Mouse (Mus musculus) MEL (cell line): Measurements from ENCODE around the gene Prkce. TPM values are rescaled to one million over a fixed set of nuclear protein-coding genes. Genes with fewer than 3 reads are reported as not detected.

Experiments used
- DNase-seq: peaks from one replicate; pipeline ENCODE4 v3.0.0; 2011; ENCODE audit warnings: low read depth, low spot score
- H3K27ac ChIP-seq: 2 replicates; pipeline ENCODE4 v1.5.1; 2012; ENCODE audit warnings: low read depth, mild to moderate bottlenecking, control low read depth, low read length, moderate library complexity; ENCODE audit not compliant: control insufficient read depth
- H3K27me3 ChIP-seq, 2 experiments: fragments of 150-350 bp in 1 of 2; sonication (generic) in 1 of 2; 2 replicates each; pipeline ENCODE4 v1.6.1; 2012; ENCODE audit warnings: low read length in 2 of 2, mild to moderate bottlenecking in 2 of 2, improper control_type of control experiment in 1 of 2, moderate library complexity in 1 of 2; ENCODE audit not compliant: insufficient read depth in 2 of 2, control insufficient read depth in 1 of 2
- H3K36me3 ChIP-seq, 2 experiments: 2 replicates each; pipeline ENCODE4 v1.6.1; 2012 to 2014; ENCODE audit warnings: low read length in 2 of 2, improper control_type of control experiment in 1 of 2, inconsistent platforms in 1 of 2, mild to moderate bottlenecking in 1 of 2; ENCODE audit not compliant: insufficient read depth in 2 of 2, control insufficient read depth in 1 of 2
- H3K4me1 ChIP-seq, 2 experiments: fragments of 150-350 bp in 1 of 2; sonication (generic) in 1 of 2; 2 replicates each; pipeline ENCODE4 v1.6.1; 2012; ENCODE audit warnings: low read length in 2 of 2, improper control_type of control experiment in 1 of 2, mild to moderate bottlenecking in 1 of 2; ENCODE audit not compliant: insufficient read depth in 2 of 2, control insufficient read depth in 1 of 2
- H3K4me3 ChIP-seq, 2 experiments: fragments of 150-350 bp in 1 of 2; sonication (generic) in 1 of 2; 2 replicates each; pipeline ENCODE4 v1.5.1; 2012; ENCODE audit warnings: low read depth in 2 of 2, low read length in 2 of 2, mild to moderate bottlenecking in 2 of 2, moderate library complexity in 2 of 2, control low read depth in 1 of 2, improper control_type of control experiment in 1 of 2; ENCODE audit not compliant: control insufficient read depth in 1 of 2, insufficient read depth in 1 of 2
- H3K79me2 ChIP-seq: 2 replicates; pipeline ENCODE4 v1.6.1; 2012; ENCODE audit warnings: mild to moderate bottlenecking, low read length, moderate library complexity; ENCODE audit not compliant: control insufficient read depth, poor library complexity, insufficient read depth
- H3K9ac ChIP-seq: 2 replicates; pipeline ENCODE4 v1.6.1; 2012; ENCODE audit warnings: low read depth, mild to moderate bottlenecking, control low read depth, low read length, moderate library complexity; ENCODE audit not compliant: control insufficient read depth, poor library complexity, severe bottlenecking
- H3K9me3 ChIP-seq: fragments of 150-350 bp; sonication (generic); replicated peaks from 2 replicates; pipeline ENCODE4 v1.6.1; 2012; ENCODE audit warnings: mild to moderate bottlenecking, low read length, improper control_type of control experiment, moderate library complexity; ENCODE audit not compliant: insufficient read depth
- CHD1 ChIP-seq: IDR thresholded peaks from 2 replicates; pipeline ENCODE4 v1.6.1; 2012; ENCODE audit warnings: low read depth, mild to moderate bottlenecking, inconsistent platforms, low read length, improper control_type of control experiment
- E2F4 ChIP-seq: IDR thresholded peaks from 2 replicates; pipeline ENCODE4 v1.6.1; 2011; ENCODE audit warnings: low read depth, low read length, improper control_type of control experiment, borderline replicate concordance
- ELF1 ChIP-seq: IDR thresholded peaks from 2 replicates; pipeline ENCODE4 v1.6.1; 2014; ENCODE audit warnings: low read depth, mild to moderate bottlenecking, inconsistent platforms, low read length, improper control_type of control experiment, moderate library complexity
- GABPA ChIP-seq: IDR thresholded peaks from 2 replicates; pipeline ENCODE4 v1.6.1; 2012; ENCODE audit warnings: low read depth, mild to moderate bottlenecking, inconsistent platforms, low read length, improper control_type of control experiment, moderate library complexity
- JUND ChIP-seq: IDR thresholded peaks from 2 replicates; pipeline ENCODE4 v1.6.1; 2011; ENCODE audit warnings: low read depth, mild to moderate bottlenecking, improper control_type of control experiment, low read length
- KAT2A ChIP-seq: conservative IDR thresholded peaks from 2 replicates; pipeline ENCODE4 v1.6.1; 2012; ENCODE audit warnings: low read depth, low read length, improper control_type of control experiment, inconsistent platforms
- MAZ ChIP-seq: IDR thresholded peaks from 2 replicates; pipeline ENCODE4 v1.6.1; 2012; ENCODE audit warnings: low read depth, mild to moderate bottlenecking, inconsistent platforms, low read length, improper control_type of control experiment
- NELFE ChIP-seq: IDR thresholded peaks from 2 replicates; pipeline ENCODE4 v1.6.1; 2011; ENCODE audit warnings: low read depth, low read length, improper control_type of control experiment
- POLR2A ChIP-seq, 2 experiments: IDR thresholded peaks; 2 replicates each; pipeline ENCODE4 v1.6.1; 2011 to 2012; ENCODE audit warnings: low read length in 2 of 2, mild to moderate bottlenecking in 2 of 2, control low read depth in 1 of 2, improper control_type of control experiment in 1 of 2, low read depth in 1 of 2, moderate library complexity in 1 of 2; ENCODE audit not compliant: control insufficient read depth in 1 of 2, insufficient read depth in 1 of 2, poor library complexity in 1 of 2
- POLR2AphosphoS5 ChIP-seq: IDR thresholded peaks from 2 replicates; pipeline ENCODE4 v1.6.1; 2012; ENCODE audit warnings: low read depth, borderline replicate concordance, mild to moderate bottlenecking, inconsistent platforms, low read length, moderate library complexity, mixed read lengths
- RCOR1 ChIP-seq: IDR thresholded peaks from 2 replicates; pipeline ENCODE4 v1.6.1; 2012; ENCODE audit warnings: low read depth, mild to moderate bottlenecking, inconsistent platforms, low read length, improper control_type of control experiment
- USF1 ChIP-seq: IDR thresholded peaks from 2 replicates; pipeline ENCODE4 v1.6.1; 2014; ENCODE audit warnings: low read depth, mild to moderate bottlenecking, inconsistent platforms, low read length, improper control_type of control experiment, moderate library complexity
- ZC3H11A ChIP-seq: IDR thresholded peaks from 2 replicates; pipeline ENCODE4 v1.6.1; 2012; ENCODE audit warnings: low read depth, mild to moderate bottlenecking, inconsistent platforms, low read length, improper control_type of control experiment
- ZNF384 ChIP-seq: IDR thresholded peaks from 2 replicates; pipeline ENCODE4 v1.6.1; 2012; ENCODE audit warnings: low read depth, mild to moderate bottlenecking, inconsistent platforms, low read length, improper control_type of control experiment
- polyA plus RNA-seq, 2 experiments: library from polyadenylated mRNA; stranded (reverse) in 1 of 2; unstranded in 1 of 2; fragments of >175 nt in 1 of 2; fragments of >200 nt in 1 of 2; gene quantifications; 2 replicates each; pipeline versions ENCODE4 v1.2.1 to v1.2.4; 2012; ENCODE audit warnings: low replicate concordance in 2 of 2, low read depth in 1 of 2; ENCODE audit not compliant: insufficient read length in 2 of 2, insufficient read depth in 1 of 2, missing spikeins in 1 of 2
- total RNA-seq: library from RNA; depleted of rRNA; stranded (reverse); fragments of 300-350 nt; gene quantifications from 2 replicates; pipeline ENCODE4 v1.2.3, GENCODE M21; 2012

The Prkce gene
- total and polyA plus RNA-seq, 3 experiments, result 3.0 to 5.3 TPM; not detected in 1

DNA sequence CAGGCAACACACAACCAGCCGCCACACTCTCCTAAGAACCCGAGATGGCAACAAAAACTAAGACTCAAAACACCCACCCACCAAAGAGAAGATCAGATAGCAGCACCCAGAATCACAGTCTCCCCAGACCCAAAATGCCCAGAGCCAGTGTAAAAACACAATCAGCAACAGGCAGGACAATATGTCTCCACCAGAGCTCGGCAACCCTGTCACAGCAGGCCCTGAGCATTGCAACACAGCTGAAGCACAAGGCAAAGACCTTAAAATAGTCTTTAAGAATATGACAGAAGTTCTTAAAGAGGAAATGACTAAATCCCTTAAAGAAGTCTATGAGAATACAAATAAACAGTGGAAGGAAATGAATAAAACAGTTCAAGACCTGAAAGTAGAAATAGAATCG lies 495.9 kb downstream of the Prkce start:
- Histone ChIP-seq H3K9me3 (no peaks in the 10 kb centered on the region), H3K36me3 (no peaks in the 10 kb centered on the region), H3K4me1 (no peaks in the 10 kb centered on the region)
- TF ChIP-seq POLR2A (IDR thresholded peaks at IDR 0.05; ENCODE audit: control insufficient read depth in 1 of 2, insufficient read depth in 1 of 2, low read depth in 1 of 2, low read length in 2 of 2, poor library complexity in 1 of 2) (no peak), NELFE (no peak), E2F4 (no peak), CHD1 (no peak), ZNF384 (no peak), ZC3H11A (no peak), JUND (no peak), GABPA (no peak), USF1 (no peak)
- TF ChIP-seq, all 39 proteins: peak for 0
- Histone ChIP-seq H3K27ac (no peak overlapping the region), H3K27me3 (peaks cover 5 to 10% of the 10 kb centered on the region in 2 experiments), H3K9ac (no peak overlapping the region), H3K4me3 (no peak overlapping the region), H3K79me2 (no peaks in the 10 kb centered on the region)
- no peak for DNase-seq

DNA sequence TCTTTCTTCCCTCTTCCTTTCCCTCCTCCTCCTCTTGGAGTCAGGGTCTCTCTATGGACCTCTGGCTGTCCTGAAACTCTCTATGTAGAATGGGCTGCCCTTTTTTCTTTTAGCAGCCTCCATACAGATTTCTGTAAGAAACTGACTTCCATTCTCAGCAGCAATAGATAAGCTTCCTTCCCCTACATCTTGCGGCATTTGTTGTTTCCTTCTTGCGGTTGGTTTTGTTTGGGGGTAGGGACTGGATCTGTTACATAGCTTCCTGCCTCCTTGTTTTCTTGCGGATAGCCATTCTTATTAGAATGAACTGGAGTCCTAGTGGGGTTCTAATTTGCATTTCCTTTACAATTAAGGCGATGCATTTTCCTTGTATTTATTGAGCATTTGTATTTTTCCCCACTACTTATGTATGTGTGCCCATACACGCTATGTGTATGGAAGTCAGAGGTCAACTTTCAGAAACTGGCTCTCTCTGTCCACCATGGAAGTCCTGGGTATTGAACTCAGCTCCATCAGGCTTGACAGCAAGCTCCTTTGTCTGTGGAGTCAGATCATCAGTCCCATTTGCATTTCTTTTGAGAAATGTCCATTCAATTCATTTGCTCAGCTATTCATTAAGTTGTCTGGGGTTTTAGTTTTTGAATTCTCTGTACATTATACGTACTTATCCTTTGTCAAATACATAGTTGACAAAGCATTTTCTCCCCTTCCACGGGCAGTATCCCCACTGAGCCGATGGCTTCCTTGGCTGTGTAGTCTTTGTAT lies 500.4 kb downstream of the Prkce start:
- no peak overlapping the region for H3K27ac ChIP-seq
- peak; percentile 28 for DNase-seq
- H3K9ac ChIP-seq, result no peak overlapping the region
- no peaks in the 10 kb centered on the region for H3K36me3 ChIP-seq
- H3K4me3 ChIP-seq, result no peak overlapping the region
- no peaks in the 10 kb centered on the region for H3K9me3 ChIP-seq
- no peak for TF ChIP-seq KAT2A
- no peak for TF ChIP-seq ELF1
- no peak for TF ChIP-seq POLR2AphosphoS5
- peak; percentile 36; the same call in 1 of the 2 replicates for TF ChIP-seq RCOR1
- TF ChIP-seq MAZ, result no peak
- no peaks in the 10 kb centered on the region for H3K79me2 ChIP-seq
- peaks cover 5 to 10% of the 10 kb centered on the region in 2 experiments for H3K27me3 ChIP-seq
- H3K4me1 ChIP-seq, result no peaks in the 10 kb centered on the region
